Mouse (Mus musculus) CH12.LX (cell line): ENCODE measurements at regions not wholly inside any gene's neighbourhood (a gene's known extent, or its start where the extent isn't known, plus 50 kb on each side); places are given as distances from the start of the nearest gene placed in this dataset.
"Not testable (repeated sequence)": the region's sequence is repeated elsewhere in the genome, so short reads cannot be mapped to it uniquely, and the experiment has no call there.

ENCODE experiments used
- DNase-seq: peaks from one replicate; pipeline ENCODE4 v3.0.0-alpha.2; 2013; ENCODE audit errors: extremely low read depth
- H3K27ac ChIP-seq: 2 replicates; pipeline ENCODE4 v1.5.1; 2012; ENCODE audit warnings: low read depth, mild to moderate bottlenecking, control low read depth, moderate library complexity; ENCODE audit not compliant: insufficient read depth
- H3K27me3 ChIP-seq: replicated peaks from 2 replicates; pipeline ENCODE3; 2012; ENCODE audit warnings: inconsistent platforms
- H3K36me3 ChIP-seq, 2 experiments: replicated peaks in 1 of 2; 2 replicates each; pipeline versions ENCODE3 to v1.6.1; 2012; ENCODE audit warnings: inconsistent platforms in 1 of 2, low read length in 1 of 2, mild to moderate bottlenecking in 1 of 2, mixed read lengths in 1 of 2, moderate library complexity in 1 of 2; ENCODE audit not compliant: control insufficient read depth in 1 of 2, insufficient read depth in 1 of 2
- H3K4me1 ChIP-seq, 2 experiments: 2 replicates each; pipeline ENCODE4 v1.6.1; 2012; ENCODE audit warnings: inconsistent platforms in 1 of 2, moderate library complexity in 1 of 2; ENCODE audit not compliant: insufficient read depth in 2 of 2, control insufficient read depth in 1 of 2
- H3K4me2 ChIP-seq: 2 replicates; pipeline ENCODE4 v1.6.1; 2012; ENCODE audit warnings: low read depth, mild to moderate bottlenecking, control low read depth; ENCODE audit not compliant: poor library complexity, insufficient read depth, severe bottlenecking
- H3K4me3 ChIP-seq, 3 experiments: fragments of 150-350 bp in 1 of 3; sonication (generic) in 1 of 3; replicated peaks in 1 of 3; 2 replicates each; pipeline versions ENCODE3 to v1.5.1; 2011 to 2012; ENCODE audit warnings: low read depth in 2 of 3, low read length in 2 of 3, mild to moderate bottlenecking in 2 of 3, moderate library complexity in 2 of 3, control low read depth in 1 of 3, improper control_type of control experiment in 1 of 3, inconsistent platforms in 1 of 3, mixed read lengths in 1 of 3; ENCODE audit not compliant: poor library complexity in 1 of 3
- H3K79me2 ChIP-seq: replicated peaks from 2 replicates; pipeline ENCODE4 v1.6.1; 2012; ENCODE audit warnings: mild to moderate bottlenecking, moderate library complexity; ENCODE audit not compliant: control insufficient read depth, poor library complexity, insufficient read depth, severe bottlenecking; ENCODE audit errors: extremely low read depth
- H3K9ac ChIP-seq: 2 replicates; pipeline ENCODE4 v1.6.1; 2012; ENCODE audit warnings: low read depth, mild to moderate bottlenecking, control low read depth, moderate library complexity; ENCODE audit not compliant: insufficient read depth
- H3K9me3 ChIP-seq: replicated peaks from 2 replicates; pipeline ENCODE3; 2012; ENCODE audit warnings: low read length, inconsistent platforms, mixed read lengths
- BHLHE40 ChIP-seq: IDR thresholded peaks from 2 replicates; pipeline ENCODE4 v1.6.1; 2011; ENCODE audit warnings: mild to moderate bottlenecking, low read depth, low read length, improper control_type of control experiment
- CHD1 ChIP-seq: IDR thresholded peaks from 2 replicates; pipeline ENCODE4 v1.6.1; 2012; ENCODE audit warnings: low read depth, low read length, improper control_type of control experiment, inconsistent platforms
- CHD2 ChIP-seq: IDR thresholded peaks from 2 replicates; pipeline ENCODE4 v1.6.1; 2011; ENCODE audit warnings: low read length, improper control_type of control experiment
- CTCF ChIP-seq, 2 experiments: IDR thresholded peaks in 1 of 2; conservative IDR thresholded peaks in 1 of 2; 2 replicates each; pipeline ENCODE4 v1.5.1; 2011 to 2012; ENCODE audit warnings: low read depth in 2 of 2, low read length in 2 of 2, improper control_type of control experiment in 1 of 2, inconsistent platforms in 1 of 2, mild to moderate bottlenecking in 1 of 2, moderate library complexity in 1 of 2
- E2F4 ChIP-seq: IDR thresholded peaks from 2 replicates; pipeline ENCODE4 v1.6.1; 2011; ENCODE audit warnings: low read depth, low read length, improper control_type of control experiment; ENCODE audit not compliant: insufficient replicate concordance
- ELF1 ChIP-seq: IDR thresholded peaks from 2 replicates; pipeline ENCODE4 v1.6.1; 2014; ENCODE audit warnings: low read depth, mild to moderate bottlenecking, inconsistent platforms, low read length, improper control_type of control experiment
- ETS1 ChIP-seq: conservative IDR thresholded peaks from 2 replicates; pipeline ENCODE4 v1.6.1; 2012; ENCODE audit warnings: low read depth, mild to moderate bottlenecking, inconsistent platforms, low read length, improper control_type of control experiment, moderate library complexity
- GABPA ChIP-seq: IDR thresholded peaks from 2 replicates; pipeline ENCODE4 v1.6.1; 2012; ENCODE audit warnings: low read depth, low read length, improper control_type of control experiment, inconsistent platforms; ENCODE audit not compliant: insufficient replicate concordance
- HCFC1 ChIP-seq: IDR thresholded peaks from 2 replicates; pipeline ENCODE4 v1.6.1; 2012; ENCODE audit warnings: low read depth, mild to moderate bottlenecking, inconsistent platforms, low read length, improper control_type of control experiment
- JUND ChIP-seq: conservative IDR thresholded peaks from 2 replicates; pipeline ENCODE4 v1.6.1; 2011; ENCODE audit warnings: low read depth, low read length, improper control_type of control experiment
- KAT2A ChIP-seq: IDR thresholded peaks from 2 replicates; pipeline ENCODE4 v1.6.1; 2012; ENCODE audit warnings: low read length, improper control_type of control experiment, inconsistent platforms; ENCODE audit not compliant: insufficient replicate concordance
- MAFK ChIP-seq: IDR thresholded peaks from 2 replicates; pipeline ENCODE4 v1.6.1; 2011; ENCODE audit warnings: low read length, improper control_type of control experiment; ENCODE audit not compliant: insufficient replicate concordance
- MAX ChIP-seq: IDR thresholded peaks from 2 replicates; pipeline ENCODE4 v1.6.1; 2011; ENCODE audit warnings: low read length, improper control_type of control experiment
- MAZ ChIP-seq: IDR thresholded peaks from 2 replicates; pipeline ENCODE4 v1.6.1; 2012; ENCODE audit warnings: low read depth, mild to moderate bottlenecking, inconsistent platforms, low read length, improper control_type of control experiment, moderate library complexity
- MXI1 ChIP-seq: IDR thresholded peaks from 2 replicates; pipeline ENCODE4 v1.6.1; 2011; ENCODE audit warnings: mild to moderate bottlenecking, low read depth, low read length, improper control_type of control experiment
- MYC ChIP-seq: IDR thresholded peaks from 2 replicates; pipeline ENCODE4 v1.6.1; 2011; ENCODE audit warnings: low read depth, mild to moderate bottlenecking, improper control_type of control experiment, low read length
- NELFE ChIP-seq: IDR thresholded peaks from 2 replicates; pipeline ENCODE4 v1.6.1; 2011; ENCODE audit warnings: low read depth, low read length, improper control_type of control experiment
- PAX5 ChIP-seq: IDR thresholded peaks from 2 replicates; pipeline ENCODE4 v1.6.1; 2012; ENCODE audit warnings: low read length, inconsistent platforms, mixed read lengths
- POLR2AphosphoS2 ChIP-seq: IDR thresholded peaks from 2 replicates; pipeline ENCODE4 v1.6.1; 2011; ENCODE audit warnings: low read depth, low read length, improper control_type of control experiment
- RAD21 ChIP-seq: IDR thresholded peaks from 2 replicates; pipeline ENCODE4 v1.6.1; 2011; ENCODE audit warnings: low read depth, mild to moderate bottlenecking, low read length, improper control_type of control experiment, moderate library complexity
- SIN3A ChIP-seq: IDR thresholded peaks from 2 replicates; pipeline ENCODE4 v1.6.1; 2012; ENCODE audit warnings: low read length, improper control_type of control experiment, inconsistent platforms
- SMC3 ChIP-seq: IDR thresholded peaks from 2 replicates; pipeline ENCODE4 v1.6.1; 2011; ENCODE audit warnings: low read depth, low read length, improper control_type of control experiment
- TBP ChIP-seq: conservative IDR thresholded peaks from 2 replicates; pipeline ENCODE4 v1.6.1; 2011; ENCODE audit warnings: low read depth, low read length, improper control_type of control experiment
- TCF12 ChIP-seq: IDR thresholded peaks from 2 replicates; pipeline ENCODE4 v1.6.1; 2014; ENCODE audit warnings: low read depth, mild to moderate bottlenecking, inconsistent platforms, low read length, improper control_type of control experiment
- UBTF ChIP-seq: IDR thresholded peaks from 2 replicates; pipeline ENCODE4 v1.6.1; 2012; ENCODE audit warnings: low read depth, mild to moderate bottlenecking, inconsistent platforms, low read length, improper control_type of control experiment, moderate library complexity
- USF1 ChIP-seq: IDR thresholded peaks from 2 replicates; pipeline ENCODE4 v1.6.1; 2014; ENCODE audit warnings: low read depth, mild to moderate bottlenecking, inconsistent platforms, low read length, improper control_type of control experiment
- ZC3H11A ChIP-seq: IDR thresholded peaks from 2 replicates; pipeline ENCODE4 v1.6.1; 2012; ENCODE audit warnings: low read depth, mild to moderate bottlenecking, inconsistent platforms, low read length, improper control_type of control experiment
- ZNF384 ChIP-seq: IDR thresholded peaks from 2 replicates; pipeline ENCODE4 v1.6.1; 2012; ENCODE audit warnings: low read depth, low read length, improper control_type of control experiment, inconsistent platforms
- dilution Hi-C: fragments of 300-500 bp; cut with MboI; formaldehyde crosslinking; loops from 2 replicates; pipeline ENCODE4 v1.14.3; 2020; ENCODE audit warnings: low sequenced_read_pairs; ENCODE audit not compliant: extremely low pct_unique_long_range_greater_than_20kb, extremely low pct_ligation_motif_present
- in situ Hi-C: fragments of 300-500 bp; cut with MboI; formaldehyde crosslinking; loops from 3 replicates; pipeline ENCODE4 v1.14.3; 2019; ENCODE audit warnings: low sequenced_read_pairs, low pct_ligation_motif_present, low pct_unique_long_range_greater_than_20kb, mixed read lengths

DNA sequence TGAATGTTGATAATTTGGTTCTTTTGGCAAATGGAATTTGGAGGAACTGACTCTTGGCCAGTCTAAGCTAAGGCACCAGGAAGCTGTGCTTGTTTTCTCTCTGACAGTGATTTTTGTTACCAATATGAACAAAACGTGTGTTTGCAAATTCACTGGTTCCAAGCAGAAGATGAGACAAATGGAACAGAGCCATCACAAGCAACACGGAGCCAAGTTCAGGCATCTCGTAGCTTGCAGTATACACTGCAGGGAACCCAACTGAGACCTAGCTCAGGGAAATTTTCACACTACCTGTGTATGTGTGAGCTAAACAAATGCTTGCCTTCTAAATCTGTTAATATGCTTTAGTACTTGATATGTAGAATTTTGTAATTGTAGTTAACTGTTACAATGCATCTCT, 242.6 kb downstream of the Grxcr1 start:
- Histone ChIP-seq H3K4me2 (no peak overlapping the region), H3K4me3 (no peak overlapping the region), H3K27ac (no peak overlapping the region), H3K27me3 (no peaks in the 10 kb centered on the region), H3K79me2 (no peaks in the 10 kb centered on the region), H3K9me3 (no peaks in the 10 kb centered on the region), H3K36me3 (no peaks in the 10 kb centered on the region), H3K4me1 (no peaks in the 10 kb centered on the region), H3K9ac (no peak overlapping the region)
- dilution Hi-C loops: no loop called here
- DNase-seq: no peak
- TF ChIP-seq GABPA (no peak), RAD21 (no peak), ELF1 (no peak), TBP (no peak), MAFK (no peak), CHD2 (no peak), HCFC1 (no peak), MAX (no peak), TCF12 (no peak), PAX5 (no peak), CTCF (conservative IDR thresholded peaks at IDR 0.05 in 1 of 2, IDR thresholded peaks at IDR 0.05 in 1 of 2; ENCODE audit: low read depth in 2 of 2, low read length in 2 of 2) (no peak), UBTF (no peak), POLR2AphosphoS2 (no peak)
- in situ Hi-C loops: loop anchor here (25.0 kb wide), 1 partner anchor 1238 kb away; no protein-coding TSS in a partner anchor

DNA sequence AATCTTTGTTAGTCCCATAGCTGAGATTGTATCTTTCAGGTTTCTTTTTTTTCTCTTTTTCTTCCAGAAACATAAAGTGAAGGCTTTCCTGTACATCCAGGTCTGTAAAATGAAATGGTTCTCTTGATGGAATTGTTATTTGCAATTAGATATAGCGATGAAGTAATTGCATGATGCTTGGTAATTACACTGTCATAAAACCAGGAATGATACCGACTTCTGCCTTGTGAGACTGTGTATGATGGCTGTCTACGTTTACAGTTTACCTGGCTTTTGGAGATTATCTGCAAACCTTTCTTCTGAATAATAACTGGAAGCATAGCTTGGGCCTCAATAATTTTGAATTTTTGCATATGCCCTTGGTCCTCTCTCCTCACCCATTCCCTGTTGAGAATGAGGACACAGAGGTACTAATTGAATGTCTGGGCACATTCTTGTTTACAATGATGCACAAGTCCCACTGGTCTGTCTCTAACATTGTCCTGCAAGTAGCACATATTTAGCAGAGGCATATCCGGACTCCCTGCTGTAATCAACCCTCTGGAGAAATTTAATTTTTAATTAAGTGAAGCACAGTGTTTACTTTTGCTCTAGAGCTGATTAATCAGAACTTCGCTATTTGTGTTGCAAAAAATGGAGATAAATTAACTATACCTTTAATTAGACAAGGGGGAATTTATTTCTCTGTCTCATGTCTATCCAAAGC, 244.1 kb downstream of the Grxcr1 start:
- TF ChIP-seq BHLHE40 (no peak), SMC3 (no peak), MXI1 (no peak), ETS1 (no peak), ELF1 (no peak), E2F4 (no peak), ZNF384 (no peak), USF1 (no peak), RAD21 (no peak), GABPA (no peak), KAT2A (no peak), NELFE (no peak), MYC (no peak), MAX (no peak), MAZ (no peak), SIN3A (no peak), JUND (no peak), TBP (no peak), CHD1 (no peak), ZC3H11A (no peak)
- H3K9me3 ChIP-seq: no peaks in the 10 kb centered on the region
- no peaks in the 10 kb centered on the region for H3K79me2 ChIP-seq
- no peak overlapping the region for H3K27ac ChIP-seq
- dilution Hi-C loops (no loop called here), in situ Hi-C loops (no loop called here)
- DNase-seq: no peak
- no peak overlapping the region for H3K4me2 ChIP-seq
- no peak overlapping the region for H3K9ac ChIP-seq
- no peaks in the 10 kb centered on the region for H3K27me3 ChIP-seq
- no peaks in the 10 kb centered on the region for H3K36me3 ChIP-seq
- no peak overlapping the region for H3K4me3 ChIP-seq
- no peaks in the 10 kb centered on the region for H3K4me1 ChIP-seq

DNA sequence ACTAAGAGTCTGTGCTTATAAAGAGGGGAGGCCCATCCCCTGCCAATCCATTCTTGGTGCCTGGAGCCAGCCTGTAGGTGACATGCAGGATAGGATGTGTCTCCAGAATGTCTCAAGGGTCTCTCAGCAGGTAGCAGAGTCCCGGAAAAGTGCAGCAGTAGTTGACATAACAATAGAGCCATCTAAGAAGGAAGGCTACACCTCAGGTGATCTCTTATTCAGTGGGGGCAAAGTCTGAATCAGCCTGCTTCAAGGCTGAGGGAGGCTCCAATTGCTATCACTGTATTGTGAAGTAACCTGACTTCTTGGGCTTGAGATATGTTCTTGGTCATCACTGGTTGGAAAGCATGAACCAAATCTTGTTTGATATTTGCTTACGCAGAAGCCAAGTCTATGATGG, 264.1 kb downstream of the Grxcr1 start:
- H3K4me3 ChIP-seq, H3K27ac ChIP-seq, H3K9me3 ChIP-seq, H3K36me3 ChIP-seq, DNase-seq, dilution Hi-C loops, H3K27me3 ChIP-seq, in situ Hi-C loops, H3K4me1 ChIP-seq, H3K79me2 ChIP-seq, H3K9ac ChIP-seq, H3K4me2 ChIP-seq: not testable (repeated sequence)
